Mouse (Mus musculus) ES-E14 (cell line): ENCODE data around the gene Rdh5.

Experiments used
- CHD2 ChIP-seq: IDR thresholded peaks from 2 replicates; pipeline ENCODE4 v1.6.1; 2014; ENCODE audit warnings: mild to moderate bottlenecking, low read depth, low read length, inconsistent platforms
- ZC3H11A ChIP-seq: IDR thresholded peaks from 2 replicates; pipeline ENCODE4 v1.6.1; 2012; ENCODE audit warnings: low read depth, mild to moderate bottlenecking, inconsistent platforms, low read length, borderline replicate concordance

GRCm38 (mm10) chr10:128931441-128931840 is 8.8 kb upstream of the Rdh5 start:
- no peak for TF ChIP-seq ZC3H11A
- no peak for TF ChIP-seq CHD2
